Mouse (Mus musculus) hindbrain, embryonic 13.5 days (tissue): ENCODE measurements around the gene Clec2i. TPM values are rescaled to one million over a fixed set of nuclear protein-coding genes. Genes with fewer than 3 reads are reported as not detected.

Source experiments
- ATAC-seq: fragments of 200-750 bp; cut with Nextera tagmentation; 2 replicates; pipeline ENCODE4 v1.8.0; 2017; ENCODE audit warnings: moderate TSS enrichment; ENCODE audit not compliant: low FRiP score
- H3K27ac ChIP-seq: fragments of 300-500 bp; sonication (generic); 2 replicates; pipeline ENCODE4 v1.5.1; 2015; ENCODE audit warnings: inconsistent platforms, mild to moderate bottlenecking, moderate library complexity
- H3K27me3 ChIP-seq: fragments of 300-500 bp; sonication (generic); 2 replicates; pipeline ENCODE4 v1.6.1; 2015; ENCODE audit warnings: mild to moderate bottlenecking, inconsistent platforms
- H3K36me3 ChIP-seq: fragments of 300-500 bp; sonication (generic); 2 replicates; pipeline ENCODE4 v1.6.1; 2015; ENCODE audit warnings: mild to moderate bottlenecking, inconsistent platforms
- H3K4me1 ChIP-seq: fragments of 300-500 bp; sonication (generic); replicated peaks from 2 replicates; pipeline ENCODE4 v1.6.1; 2015; ENCODE audit warnings: inconsistent platforms
- H3K4me2 ChIP-seq: fragments of 300-500 bp; sonication (generic); 2 replicates; pipeline ENCODE4 v1.6.1; 2015; ENCODE audit warnings: inconsistent platforms, mild to moderate bottlenecking, moderate library complexity
- H3K4me3 ChIP-seq: fragments of 300-500 bp; sonication (generic); 2 replicates; pipeline ENCODE4 v1.5.1; 2015; ENCODE audit warnings: mild to moderate bottlenecking, inconsistent platforms
- H3K9ac ChIP-seq: fragments of 300-500 bp; sonication (generic); 2 replicates; pipeline ENCODE4 v1.6.1; 2015; ENCODE audit warnings: mild to moderate bottlenecking, inconsistent platforms
- H3K9me3 ChIP-seq: fragments of 300-500 bp; sonication (generic); 2 replicates; pipeline ENCODE4 v1.6.1; 2016; ENCODE audit warnings: inconsistent platforms
- WGBS: fragments of 180-500 bp; shearing (Covaris S2); methylation state at CpG from one replicate; pipeline ENCODE4 v1.1.7; 2015; 5-methylcytosine and 5-hydroxymethylcytosine counted together
- polyA plus RNA-seq: library from polyadenylated mRNA; unstranded; fragments of >200 nt; fragmentation: Nextera tagmentation; extraction: Ambion mirVana; gene quantifications from 2 replicates; pipeline ENCODE4 v1.2.1, GENCODE M21; 2015

The Clec2i gene
- polyA plus RNA-seq, 1 experiment from 2014 or later = not detected

DNA sequence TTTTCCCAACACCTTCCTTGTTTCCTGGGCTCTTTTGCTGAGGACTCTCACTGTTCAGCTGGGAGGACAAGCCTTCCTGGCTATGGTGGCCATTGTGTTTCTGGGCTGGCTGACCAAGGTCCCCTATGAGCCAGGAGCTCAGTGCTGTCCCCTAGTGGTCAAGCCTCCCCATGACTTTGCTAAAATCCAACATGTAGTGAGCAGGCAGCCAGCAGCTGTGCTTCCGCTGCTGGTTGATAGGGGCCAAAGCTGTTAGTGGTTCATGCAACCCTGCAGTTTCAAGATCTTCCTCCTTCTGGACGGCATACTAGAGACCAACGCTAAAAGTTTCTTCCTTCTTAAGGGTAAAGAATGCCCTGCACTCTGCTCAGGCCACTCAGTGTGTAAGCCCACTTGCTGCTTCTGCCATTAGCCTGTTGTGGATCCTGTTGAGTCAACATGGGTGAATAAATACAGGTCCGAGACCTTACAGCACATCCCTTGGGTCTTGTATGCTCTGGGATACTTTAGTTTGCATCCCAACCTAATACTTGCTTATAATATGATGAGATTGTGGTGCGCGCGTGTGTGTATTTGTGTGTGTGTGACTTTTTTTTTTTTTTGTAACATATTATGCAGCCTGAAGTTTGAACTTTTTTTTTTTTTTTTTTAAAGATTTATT lies 41.9 kb upstream of the Clec2i start:
- peaks cover 18% of the 10 kb centered on the region for H3K4me1 ChIP-seq
- H3K9ac ChIP-seq = no peak overlapping the region
- WGBS = 31% methylated on average over 7 of the region's 7 CpGs
- H3K9me3 ChIP-seq = no peaks in the 10 kb centered on the region
- H3K27me3 ChIP-seq = no peaks in the 10 kb centered on the region
- ATAC-seq = no peak
- no peak overlapping the region for H3K27ac ChIP-seq
- H3K4me3 ChIP-seq = no peak overlapping the region
- H3K36me3 ChIP-seq = no peaks in the 10 kb centered on the region
- H3K4me2 ChIP-seq = peak overlapping the region; percentile 19; the same call in 1 of the 2 replicates

DNA sequence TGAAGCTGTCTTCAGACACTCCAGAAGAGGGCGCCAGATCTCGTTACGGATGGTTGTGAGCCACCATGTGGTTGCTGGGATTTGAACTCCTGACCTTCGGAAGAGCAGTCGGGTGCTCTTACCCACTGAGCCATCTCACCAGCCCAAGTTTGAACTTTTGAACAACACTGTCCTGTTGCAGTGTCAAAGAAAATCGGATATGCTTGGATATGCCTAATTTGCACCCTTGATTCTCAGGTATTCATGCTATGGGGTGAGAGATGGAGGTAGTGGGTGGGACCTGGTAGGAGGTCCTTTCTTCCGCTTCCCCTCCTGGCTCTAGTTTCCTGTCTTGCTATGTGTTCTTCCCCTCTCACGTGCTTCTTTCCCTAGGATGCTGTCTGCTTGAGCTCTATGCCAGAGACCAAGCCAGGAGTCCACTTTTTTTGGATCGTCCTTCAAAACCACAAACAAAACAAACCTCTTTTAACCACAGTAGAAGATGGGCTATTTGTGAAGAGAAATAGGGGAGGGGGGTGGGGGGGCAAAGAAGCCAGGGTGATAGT lies 41.3 kb upstream of the Clec2i start:
- H3K9me3 ChIP-seq = no peaks in the 10 kb centered on the region
- no peak overlapping the region for H3K9ac ChIP-seq
- H3K36me3 ChIP-seq = no peaks in the 10 kb centered on the region
- H3K27me3 ChIP-seq = no peaks in the 10 kb centered on the region
- peaks cover 18% of the 10 kb centered on the region for H3K4me1 ChIP-seq
- no peak overlapping the region for H3K27ac ChIP-seq
- no peak overlapping the region for H3K4me3 ChIP-seq
- H3K4me2 ChIP-seq = no peak overlapping the region
- ATAC-seq = no peak
- WGBS = 59% methylated on average over 8 of the region's 9 CpGs

DNA sequence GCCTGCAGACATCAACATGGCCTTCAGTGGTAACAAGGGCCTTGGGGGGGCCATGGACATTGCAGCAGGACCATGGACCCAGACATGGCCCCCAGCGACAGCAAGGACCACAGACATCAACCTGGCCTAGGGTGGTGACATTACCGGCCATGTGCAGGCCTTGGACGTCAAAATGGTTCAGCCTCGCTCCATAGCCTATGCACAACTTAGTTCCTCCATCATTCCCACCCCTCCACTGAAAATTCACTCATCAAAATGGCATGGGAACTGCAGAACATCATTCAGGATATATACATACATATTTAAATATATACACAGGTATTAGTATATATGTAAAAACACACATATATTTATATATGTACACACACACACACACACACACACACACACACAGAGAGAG lies 40.0 kb upstream of the Clec2i start:
- H3K4me2 ChIP-seq = no peak overlapping the region
- no peaks in the 10 kb centered on the region for H3K27me3 ChIP-seq
- no peak overlapping the region for H3K9ac ChIP-seq
- WGBS = 94% methylated on average over 4 of the region's 4 CpGs
- no peaks in the 10 kb centered on the region for H3K9me3 ChIP-seq
- no peaks in the 10 kb centered on the region for H3K36me3 ChIP-seq
- H3K4me3 ChIP-seq = no peak overlapping the region
- peaks cover 8% of the 10 kb centered on the region for H3K4me1 ChIP-seq
- no peak overlapping the region for H3K27ac ChIP-seq
- ATAC-seq = no peak

DNA sequence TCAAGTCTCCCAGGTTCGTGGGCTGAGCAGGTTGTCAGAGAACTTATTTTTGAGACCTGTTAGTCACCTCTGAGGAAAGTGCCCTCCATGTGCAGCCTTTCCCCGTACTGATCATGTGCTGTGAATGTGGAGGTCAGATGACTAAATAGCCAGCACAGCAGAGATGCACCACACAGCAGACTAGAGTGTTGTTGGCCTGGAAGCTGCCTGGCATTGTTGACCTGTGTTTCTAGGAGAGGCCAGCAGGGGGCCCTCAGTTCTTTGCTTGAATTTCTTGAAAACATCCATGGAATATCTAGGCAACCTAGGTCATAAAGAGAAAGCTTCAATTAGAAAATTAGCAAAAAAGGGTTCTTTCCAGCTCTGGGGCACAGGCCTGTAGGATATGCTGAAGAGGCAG lies 37.5 kb upstream of the Clec2i start:
- Histone ChIP-seq H3K36me3 (no peaks in the 10 kb centered on the region), H3K9me3 (no peaks in the 10 kb centered on the region), H3K4me1 (no peaks in the 10 kb centered on the region), H3K27ac (no peak overlapping the region), H3K4me3 (no peak overlapping the region), H3K27me3 (no peaks in the 10 kb centered on the region), H3K4me2 (no peak overlapping the region), H3K9ac (no peak overlapping the region)
- no peak for ATAC-seq
- WGBS = 55% methylated on average over 2 of the region's 2 CpGs

DNA sequence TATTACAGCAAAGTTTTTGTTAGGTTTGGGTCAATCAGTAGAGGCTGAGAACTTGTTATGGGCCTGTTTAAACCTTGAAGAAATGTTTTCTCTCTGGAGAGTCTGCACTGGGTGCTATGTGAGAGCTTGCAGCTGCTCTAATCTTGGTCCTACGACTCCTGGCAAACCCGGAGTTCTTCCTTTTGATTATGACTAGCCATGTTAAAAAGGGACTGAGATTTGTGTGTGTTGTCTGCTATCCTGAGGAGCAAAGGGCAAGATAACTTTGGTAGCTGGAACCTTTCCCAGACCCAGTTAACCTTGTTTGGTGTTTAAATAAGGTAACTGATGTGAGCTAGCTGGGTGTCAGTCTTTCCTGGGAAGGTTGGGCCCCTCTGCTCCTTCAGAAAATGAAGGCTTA lies 36.7 kb upstream of the Clec2i start:
- Histone ChIP-seq H3K4me2 (no peak overlapping the region), H3K27ac (no peak overlapping the region), H3K36me3 (no peaks in the 10 kb centered on the region), H3K4me1 (no peaks in the 10 kb centered on the region), H3K27me3 (no peaks in the 10 kb centered on the region), H3K9ac (no peak overlapping the region), H3K9me3 (no peaks in the 10 kb centered on the region), H3K4me3 (no peak overlapping the region)
- 78% methylated on average over 2 of the region's 2 CpGs for WGBS
- ATAC-seq = no peak

DNA sequence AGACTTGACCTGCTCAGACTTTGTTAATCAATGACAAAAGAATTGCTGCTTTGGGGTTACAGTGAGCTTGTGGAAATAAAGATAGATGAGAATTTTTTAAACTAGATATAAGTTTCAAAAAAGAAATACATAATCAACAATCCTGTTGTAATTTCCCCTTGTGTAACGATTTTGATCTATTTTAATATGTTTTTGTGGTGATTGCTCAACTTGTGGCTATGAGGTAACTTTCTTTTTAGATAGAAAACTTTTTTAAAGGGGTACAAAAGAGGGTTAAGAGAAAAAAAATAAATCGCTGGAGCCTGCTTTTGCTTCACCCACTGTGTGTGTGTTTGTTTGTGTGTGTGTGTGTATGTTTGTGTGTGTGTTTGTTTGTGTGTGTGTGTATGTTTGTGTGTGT lies 36.2 kb upstream of the Clec2i start:
- H3K4me3 ChIP-seq = no peak overlapping the region
- no peak overlapping the region for H3K9ac ChIP-seq
- 91% methylated on average over 2 of the region's 2 CpGs for WGBS
- no peak overlapping the region for H3K4me2 ChIP-seq
- no peaks in the 10 kb centered on the region for H3K27me3 ChIP-seq
- no peaks in the 10 kb centered on the region for H3K9me3 ChIP-seq
- H3K4me1 ChIP-seq = no peaks in the 10 kb centered on the region
- H3K27ac ChIP-seq = no peak overlapping the region
- no peaks in the 10 kb centered on the region for H3K36me3 ChIP-seq
- ATAC-seq = no peak

DNA sequence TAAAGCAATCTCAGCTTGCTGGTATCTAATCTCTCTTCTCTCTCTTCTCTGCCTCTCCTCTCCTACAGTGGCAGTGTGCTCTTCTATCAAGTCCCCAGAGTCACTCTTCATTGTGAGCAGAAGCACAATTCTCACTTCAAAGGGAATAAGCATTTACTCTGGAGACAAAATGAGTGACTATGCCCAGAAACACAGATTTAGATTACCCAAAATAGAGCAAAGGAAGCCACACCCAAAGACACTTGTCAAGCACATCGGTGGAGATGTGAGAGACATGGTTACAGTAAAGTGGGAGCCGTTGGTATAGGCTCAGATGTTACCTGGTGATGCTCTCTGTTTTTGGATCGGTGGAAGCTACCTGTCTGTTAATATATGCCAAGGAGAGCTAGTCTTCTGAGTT lies 34.6 kb upstream of the Clec2i start:
- ATAC-seq = no peak
- Histone ChIP-seq H3K4me2 (no peak overlapping the region), H3K36me3 (no peaks in the 10 kb centered on the region), H3K4me3 (no peak overlapping the region), H3K9me3 (no peaks in the 10 kb centered on the region), H3K4me1 (no peaks in the 10 kb centered on the region), H3K27me3 (no peaks in the 10 kb centered on the region), H3K27ac (no peak overlapping the region), H3K9ac (no peak overlapping the region)
- 89% methylated on average over 3 of the region's 3 CpGs for WGBS

DNA sequence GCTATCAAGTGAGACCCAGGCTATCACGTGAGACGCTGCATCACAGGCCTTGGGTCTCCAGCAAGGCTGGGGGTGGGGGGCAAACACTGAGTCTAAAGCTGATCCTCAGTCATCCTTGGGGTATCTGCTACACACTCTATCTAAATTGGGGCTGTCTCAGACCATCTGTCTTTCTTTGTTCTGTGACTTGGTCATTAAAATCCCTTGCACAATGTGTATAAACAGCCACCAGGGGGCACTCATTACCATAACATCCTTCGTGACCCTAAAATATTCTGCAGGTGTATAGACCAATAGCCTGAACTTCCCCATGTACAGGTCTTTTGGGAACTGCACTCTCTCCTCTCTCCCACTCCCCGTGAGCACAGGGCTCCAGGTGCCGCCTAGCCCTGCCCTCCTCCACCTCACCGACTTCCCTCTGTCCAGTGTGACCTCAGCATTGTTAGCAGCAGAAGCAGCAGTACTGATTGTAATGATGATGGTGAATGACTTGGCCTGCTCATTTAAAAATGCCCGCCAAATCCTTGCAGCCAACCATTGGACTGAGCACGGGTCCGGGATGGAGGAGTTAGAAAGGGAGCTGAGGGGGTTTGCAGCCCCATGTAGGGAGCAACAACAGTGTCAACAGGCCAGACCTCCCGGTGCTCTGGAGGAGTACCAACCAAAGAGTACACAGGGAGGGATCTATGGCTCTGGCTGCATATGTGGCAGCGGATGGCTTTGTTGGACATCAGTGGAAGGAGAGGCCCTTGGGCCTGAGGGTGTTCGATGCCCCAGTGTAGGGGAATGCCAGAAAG lies 33.2 kb upstream of the Clec2i start:
- no peaks in the 10 kb centered on the region for H3K36me3 ChIP-seq
- H3K9me3 ChIP-seq = no peaks in the 10 kb centered on the region
- H3K9ac ChIP-seq = no peak overlapping the region
- WGBS = 51% methylated on average over 12 of the region's 12 CpGs
- no peak overlapping the region for H3K27ac ChIP-seq
- H3K4me3 ChIP-seq = no peak overlapping the region
- ATAC-seq = peak; percentile 78
- H3K27me3 ChIP-seq = no peaks in the 10 kb centered on the region
- no peaks in the 10 kb centered on the region for H3K4me1 ChIP-seq
- peak overlapping the region; percentile 40 for H3K4me2 ChIP-seq

DNA sequence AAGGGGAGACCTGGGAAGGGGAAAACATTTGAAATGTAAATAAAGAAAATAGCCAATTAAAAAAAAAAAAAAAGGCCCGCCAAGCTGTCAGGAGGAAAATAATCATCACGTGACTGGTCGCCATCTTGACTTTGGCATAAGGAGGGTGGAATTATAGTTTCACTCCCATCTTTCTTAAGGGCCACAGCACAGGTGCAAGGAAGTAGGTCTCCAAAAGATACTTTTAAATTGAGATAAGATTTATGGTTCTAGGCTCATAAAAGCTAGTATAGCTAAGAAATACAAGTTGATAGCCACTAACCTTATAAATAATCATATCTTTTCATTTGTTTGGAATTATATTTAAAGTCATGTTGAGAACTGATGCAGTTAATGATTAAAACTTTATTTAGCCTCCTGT lies 32.5 kb upstream of the Clec2i start:
- no peaks in the 10 kb centered on the region for H3K4me1 ChIP-seq
- no peaks in the 10 kb centered on the region for H3K36me3 ChIP-seq
- no peak overlapping the region for H3K4me2 ChIP-seq
- H3K9ac ChIP-seq = no peak overlapping the region
- H3K9me3 ChIP-seq = no peaks in the 10 kb centered on the region
- WGBS = 95% methylated on average over 3 of the region's 3 CpGs
- no peak overlapping the region for H3K4me3 ChIP-seq
- no peak for ATAC-seq
- no peak overlapping the region for H3K27ac ChIP-seq
- H3K27me3 ChIP-seq = no peaks in the 10 kb centered on the region

DNA sequence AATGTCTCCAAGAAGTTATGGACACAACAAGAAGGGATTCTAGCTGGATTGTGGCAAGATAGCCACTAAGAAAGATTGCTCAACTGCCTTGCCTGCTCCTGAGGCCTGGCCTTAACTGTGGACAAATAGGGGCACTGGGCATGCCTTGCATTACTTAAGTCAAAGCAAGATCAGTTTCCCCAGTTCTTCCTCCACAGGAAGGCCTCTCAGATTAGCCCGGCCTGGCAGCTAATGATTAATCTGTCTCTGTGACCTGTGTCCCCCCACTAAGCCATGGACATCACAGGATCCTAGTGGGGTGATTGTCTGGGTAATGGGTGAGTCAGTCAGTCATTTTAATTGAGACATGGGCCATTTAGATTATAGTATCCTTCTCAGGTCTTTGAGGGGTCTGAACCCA lies 31.9 kb upstream of the Clec2i start:
- no peaks in the 10 kb centered on the region for H3K27me3 ChIP-seq
- H3K4me3 ChIP-seq = no peak overlapping the region
- no peaks in the 10 kb centered on the region for H3K36me3 ChIP-seq
- H3K27ac ChIP-seq = no peak overlapping the region
- no peak overlapping the region for H3K4me2 ChIP-seq
- WGBS = 56% methylated on average over 1 of the region's 1 CpGs
- H3K9ac ChIP-seq = no peak overlapping the region
- no peaks in the 10 kb centered on the region for H3K9me3 ChIP-seq
- no peaks in the 10 kb centered on the region for H3K4me1 ChIP-seq
- ATAC-seq = no peak

DNA sequence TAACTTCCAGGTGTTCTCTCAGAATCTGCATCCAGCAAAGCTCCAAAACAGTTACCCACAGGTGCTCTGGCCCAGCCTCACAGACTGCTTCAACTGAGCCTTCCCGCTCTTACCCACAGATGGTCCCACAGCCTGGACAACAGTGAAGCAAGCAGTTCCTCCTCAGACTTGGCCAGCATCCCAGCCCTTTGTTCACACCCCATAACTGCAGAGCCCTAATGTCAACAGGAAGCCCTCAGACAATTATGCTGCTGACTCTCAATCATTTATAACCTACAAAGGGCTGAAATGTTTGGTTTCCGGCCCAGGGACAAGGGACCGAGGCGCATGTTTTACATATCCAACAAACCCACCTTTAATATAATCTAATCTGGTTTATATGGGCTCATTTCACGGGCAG lies 31.1 kb upstream of the Clec2i start:
- no peak overlapping the region for H3K9ac ChIP-seq
- no peak overlapping the region for H3K27ac ChIP-seq
- no peak overlapping the region for H3K4me2 ChIP-seq
- H3K27me3 ChIP-seq = no peaks in the 10 kb centered on the region
- no peak overlapping the region for H3K4me3 ChIP-seq
- 59% methylated on average over 5 of the region's 5 CpGs for whole genome bisulfite sequencing
- no peaks in the 10 kb centered on the region for H3K4me1 ChIP-seq
- no peaks in the 10 kb centered on the region for H3K9me3 ChIP-seq
- H3K36me3 ChIP-seq = no peaks in the 10 kb centered on the region
- ATAC-seq = peak; percentile 52; the same call in 1 of the 2 replicates

DNA sequence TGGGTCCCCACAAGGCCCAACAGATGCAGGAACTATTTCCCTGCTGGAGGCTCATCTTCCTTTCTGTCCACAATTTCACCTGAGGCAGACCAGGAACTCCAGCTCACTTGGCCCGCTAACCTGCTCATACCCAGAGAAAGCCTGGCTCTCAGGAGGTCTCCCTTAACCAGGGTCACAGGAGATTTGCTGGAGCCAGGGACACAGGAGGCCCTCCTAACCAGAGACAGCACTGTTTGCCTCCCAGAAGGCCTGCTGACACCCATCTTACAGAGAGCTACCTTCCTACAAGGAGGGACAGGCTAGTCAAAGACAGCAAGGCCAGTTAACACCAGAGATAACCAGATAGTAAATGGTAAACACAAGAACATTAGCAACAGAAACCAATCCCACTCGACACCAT lies 29.4 kb upstream of the Clec2i start:
- H3K9ac ChIP-seq = no peak overlapping the region
- no peaks in the 10 kb centered on the region for H3K27me3 ChIP-seq
- no peaks in the 10 kb centered on the region for H3K9me3 ChIP-seq

DNA sequence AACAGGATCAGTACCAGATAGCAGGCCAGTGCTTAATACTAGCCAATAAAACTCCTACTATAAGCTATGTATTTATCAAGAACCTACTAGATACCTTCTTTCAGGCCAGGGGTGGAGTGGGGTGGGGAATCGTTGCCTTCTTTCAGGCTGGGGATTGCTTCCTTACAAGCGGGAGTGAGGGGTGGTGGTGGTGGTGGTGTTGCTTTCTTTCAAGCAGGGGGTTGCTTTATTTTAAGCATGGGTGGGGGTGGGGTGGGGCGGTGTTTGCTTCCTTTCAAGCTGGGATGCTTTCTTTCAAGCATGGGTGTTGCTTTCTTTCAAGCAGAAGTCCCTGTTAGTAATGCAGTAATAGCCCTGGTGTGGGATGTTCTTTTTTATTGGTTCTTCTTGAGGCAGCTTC lies 18.5 kb upstream of the Clec2i start:
- H3K9me3 ChIP-seq = no peaks in the 10 kb centered on the region
- no peak overlapping the region for H3K27ac ChIP-seq
- H3K27me3 ChIP-seq = no peaks in the 10 kb centered on the region
- no peak for ATAC-seq
- no peaks in the 10 kb centered on the region for H3K36me3 ChIP-seq
- H3K4me3 ChIP-seq = no peak overlapping the region
- no peaks in the 10 kb centered on the region for H3K4me1 ChIP-seq
- 9% methylated on average over 3 of the region's 3 CpGs for WGBS
- no peak overlapping the region for H3K9ac ChIP-seq
- H3K4me2 ChIP-seq = no peak overlapping the region

More for the DNA sequence above, 29.4 kb upstream of the Clec2i start:
- Histone ChIP-seq H3K27ac (no peak overlapping the region), H3K4me3 (no peak overlapping the region), H3K4me2 (no peak overlapping the region), H3K4me1 (no peaks in the 10 kb centered on the region), H3K36me3 (no peaks in the 10 kb centered on the region)
- WGBS = 86% methylated on average over 2 of the region's 2 CpGs
- ATAC-seq = no peak
